Mouse (Mus musculus) stomach, postnatal 0 days (tissue): ENCODE data around the gene Scrg1. TPM values are rescaled to one million over a fixed set of nuclear protein-coding genes. Genes with fewer than 3 reads are reported as not detected.

Experiments
- ATAC-seq: fragments of 200-750 bp; cut with Nextera tagmentation; 2 replicates; pipeline ENCODE4 v1.8.0; 2017; ENCODE audit not compliant: low FRiP score, low TSS enrichment
- DNase-seq: peaks from one replicate; pipeline ENCODE4 v3.0.0-alpha.2; 2016; ENCODE audit warnings: low spot score
- H3K27ac ChIP-seq: fragments of 300-500 bp; sonication (generic); replicated peaks from 2 replicates; pipeline ENCODE4 v1.5.1; 2014; ENCODE audit warnings: mild to moderate bottlenecking, control low read depth
- H3K27me3 ChIP-seq: fragments of 300-500 bp; sonication (generic); 2 replicates; pipeline ENCODE4 v1.6.1; 2014; ENCODE audit warnings: low read length; ENCODE audit not compliant: control insufficient read depth, insufficient read depth
- H3K36me3 ChIP-seq: fragments of 300-500 bp; sonication (generic); 2 replicates; pipeline ENCODE4 v1.6.1; 2014; ENCODE audit warnings: low read length, mixed read lengths; ENCODE audit not compliant: control insufficient read depth, insufficient read depth
- H3K4me1 ChIP-seq: fragments of 300-500 bp; sonication (generic); replicated peaks from 2 replicates; pipeline ENCODE4 v1.6.1; 2014; ENCODE audit warnings: antibody characterized with exemption; ENCODE audit not compliant: control insufficient read depth, insufficient read depth
- H3K4me2 ChIP-seq: fragments of 300-500 bp; sonication (generic); replicated peaks from 2 replicates; pipeline ENCODE4 v1.6.1; 2014; ENCODE audit warnings: low read depth, mild to moderate bottlenecking, control low read depth, moderate library complexity
- H3K4me3 ChIP-seq: fragments of 300-500 bp; sonication (generic); 2 replicates; pipeline ENCODE4 v1.5.1; 2014; ENCODE audit warnings: low read depth, low read length, control low read depth
- H3K9ac ChIP-seq: fragments of 300-500 bp; sonication (generic); 2 replicates; pipeline ENCODE4 v1.6.1; 2014; ENCODE audit warnings: mild to moderate bottlenecking, low read length, control low read depth, mixed read lengths
- H3K9me3 ChIP-seq: fragments of 300-500 bp; sonication (generic); 2 replicates; pipeline ENCODE4 v1.6.1; 2016; ENCODE audit warnings: low read length; ENCODE audit not compliant: control insufficient read depth
- CTCF ChIP-seq: IDR thresholded peaks from 2 replicates; pipeline ENCODE4 v1.5.1; 2016; ENCODE audit warnings: antibody characterized with exemption, low read depth, mild to moderate bottlenecking, moderate library complexity
- EP300 ChIP-seq: optimal IDR thresholded peaks from 2 replicates; pipeline ENCODE3; 2016; ENCODE audit warnings: antibody characterized with exemption
- WGBS: fragments of 180-500 bp; shearing (Covaris S2); extraction: QIAGEN DNeasy Blood & Tissue Kit; methylation state at CpG from one replicate; pipeline ENCODE4 v1.1.7; 2014; 5-methylcytosine and 5-hydroxymethylcytosine counted together
- polyA plus RNA-seq: library from polyadenylated mRNA; unstranded; fragments of >200 nt; fragmentation: Nextera tagmentation; extraction: Ambion mirVana; gene quantifications from 2 replicates; pipeline ENCODE4 v1.2.1, GENCODE M21; 2015

Gene Scrg1
- 0.65 and 0.98 TPM in 2 replicates for polyA plus RNA-seq

DNA sequence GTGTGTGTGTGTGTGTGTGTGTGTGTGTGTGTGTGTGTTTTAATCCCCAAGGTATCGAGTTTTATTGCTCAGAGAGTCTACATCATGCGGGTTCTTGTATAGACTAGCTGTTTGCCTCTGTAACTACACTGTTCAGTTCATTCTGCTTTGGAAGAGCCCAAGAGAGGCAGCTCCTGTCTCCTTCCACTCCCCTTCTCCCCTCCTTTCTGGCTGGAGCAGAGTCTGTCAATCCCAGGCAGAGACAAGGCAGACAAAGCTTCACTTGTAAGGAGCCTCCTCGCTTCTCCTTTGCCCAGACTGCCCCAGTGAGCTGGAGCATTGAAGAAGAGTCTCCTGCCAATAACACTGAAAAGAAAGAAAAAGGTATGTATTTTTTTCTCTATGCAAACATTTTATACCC, at the start of gene Scrg1:
Scrg1 (plus strand) TSS at position 159 of the 400 bp plus-strand sequence.
- 83% methylated on average over 3 of the region's 3 CpGs for WGBS

DNA sequence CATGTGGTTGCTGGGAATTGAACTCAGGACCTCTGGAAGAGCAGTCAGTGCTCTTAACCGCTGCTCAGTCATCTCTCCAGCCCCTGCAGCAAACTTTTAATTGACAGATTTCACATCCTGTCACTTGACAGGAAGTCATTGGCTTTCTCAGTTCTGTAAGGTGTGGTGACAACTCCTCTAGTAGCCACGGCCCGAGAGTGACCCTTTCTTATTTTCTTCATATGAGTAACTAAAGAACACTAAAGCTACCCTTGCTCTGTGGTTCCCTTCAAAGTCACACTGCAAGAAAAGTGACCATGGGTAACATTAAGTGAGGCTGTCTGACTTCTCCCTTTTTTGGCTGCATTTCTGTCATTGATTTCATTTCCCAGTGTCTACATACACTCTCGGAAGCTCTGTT, 49.4 kb upstream of the Scrg1 start:
- TF ChIP-seq CTCF = no peak
- TF ChIP-seq EP300 = no peak
- H3K4me3 ChIP-seq = no peak overlapping the region
- ATAC-seq = no peak

More for the DNA sequence above, at the start of gene Scrg1:
- DNase-seq (no peak), ATAC-seq (no peak)
- no peak within 1 kb of the TSS for H3K4me3 ChIP-seq
- H3K36me3 ChIP-seq = no peaks in the 10 kb centered on the region
- no peaks in the 10 kb centered on the region for H3K9me3 ChIP-seq
- no peak within 1 kb of the TSS for H3K4me2 ChIP-seq
- TF ChIP-seq CTCF = no peak
- no peak for TF ChIP-seq EP300
- H3K9ac ChIP-seq = no peak within 1 kb of the TSS
- no peaks in the 10 kb centered on the region for H3K27me3 ChIP-seq
- no peaks in the 10 kb centered on the region for H3K4me1 ChIP-seq
- no peak within 1 kb of the TSS for H3K27ac ChIP-seq

DNA sequence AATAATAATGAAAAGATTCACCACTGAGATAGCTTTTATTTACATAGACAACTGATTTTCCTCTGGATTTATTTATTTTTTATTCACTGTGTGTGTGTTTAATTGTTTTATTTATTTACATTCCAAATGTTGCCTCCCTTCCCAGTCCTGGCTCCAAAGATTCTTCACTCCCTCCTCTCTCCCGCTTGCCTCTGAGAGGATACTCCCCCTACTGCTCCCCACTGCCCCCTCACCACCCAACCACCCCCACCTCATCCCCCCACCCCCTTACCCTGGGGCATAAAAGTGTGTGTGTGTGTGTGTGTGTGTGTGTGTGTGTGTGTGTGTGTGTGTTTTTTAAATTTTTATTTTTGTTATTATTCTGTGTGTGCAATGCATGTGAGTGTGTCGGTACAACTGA, 46.4 kb upstream of the Scrg1 start:
- no peak for DNase-seq
- Histone ChIP-seq H3K4me2 (no peak overlapping the region), H3K27ac (peak overlapping the region; percentile 45), H3K27me3 (no peaks in the 10 kb centered on the region), H3K36me3 (no peaks in the 10 kb centered on the region), H3K9ac (no peak overlapping the region), H3K4me1 (no peaks in the 10 kb centered on the region), H3K4me3 (no peak overlapping the region), H3K9me3 (no peaks in the 10 kb centered on the region)
- ATAC-seq = no peak
- TF ChIP-seq EP300 (no peak), CTCF (no peak)
- 53% methylated on average over 2 of the region's 2 CpGs for WGBS

More for the DNA sequence above, 49.4 kb upstream of the Scrg1 start:
- Histone ChIP-seq H3K4me1 (no peaks in the 10 kb centered on the region), H3K4me2 (no peak overlapping the region), H3K9ac (no peak overlapping the region), H3K9me3 (no peaks in the 10 kb centered on the region), H3K27ac (no peak overlapping the region), H3K36me3 (no peaks in the 10 kb centered on the region), H3K27me3 (no peaks in the 10 kb centered on the region)
- DNase-seq = no peak
- 82% methylated on average over 4 of the region's 4 CpGs for WGBS

DNA sequence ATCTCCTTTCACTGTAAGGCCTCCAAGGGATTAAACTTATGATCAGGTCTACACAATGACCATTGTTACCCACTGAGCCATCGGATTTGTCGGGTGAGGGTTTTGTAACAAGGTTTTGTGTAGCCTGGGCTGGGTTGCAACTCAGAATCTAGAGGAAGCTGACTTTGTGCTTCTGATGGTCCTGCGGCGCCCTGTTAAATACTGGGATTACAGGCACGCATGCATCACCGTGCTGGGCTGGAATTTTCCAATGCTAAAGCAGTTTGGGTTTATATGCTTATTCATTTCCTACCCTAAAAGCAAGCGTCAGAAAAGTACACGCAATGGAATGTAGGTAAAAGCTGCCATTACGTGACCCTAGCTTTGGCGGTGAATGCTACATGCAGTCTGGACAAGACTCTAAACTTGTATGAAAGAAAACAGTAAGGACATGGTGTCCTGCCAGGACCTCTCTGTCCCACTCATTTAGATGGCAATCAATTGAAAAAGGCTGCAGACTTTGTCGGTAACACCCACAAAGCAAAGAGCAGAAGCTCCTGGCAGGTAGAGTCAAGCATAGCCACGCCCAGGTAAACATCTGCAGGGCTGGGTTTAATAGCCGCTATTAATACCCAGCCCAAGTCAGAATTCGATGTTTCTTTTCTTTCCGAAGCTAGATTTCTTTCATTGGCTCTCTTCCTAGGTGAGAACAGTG, 45.8 kb upstream of the Scrg1 start:
- TF ChIP-seq CTCF = no peak
- TF ChIP-seq EP300 = peak; percentile 68
- Histone ChIP-seq H3K27me3 (no peaks in the 10 kb centered on the region), H3K4me1 (no peaks in the 10 kb centered on the region), H3K9ac (no peak overlapping the region), H3K36me3 (no peaks in the 10 kb centered on the region), H3K4me3 (peak overlapping the region; percentile 18; the same call in 1 of the 2 replicates), H3K4me2 (peak overlapping the region; percentile 44), H3K9me3 (no peaks in the 10 kb centered on the region), H3K27ac (peak overlapping the region; percentile 45)
- peak; percentile 59 for ATAC-seq
- 33% methylated on average over 15 of the region's 15 CpGs for WGBS
- DNase-seq = peak; percentile 35

- WGBS = 15% methylated on average over 16 of the region's 16 CpGs
- no peak overlapping the region for H3K9ac ChIP-seq
- peak overlapping the region; percentile 18; the same call in 1 of the 2 replicates for H3K4me3 ChIP-seq
- TF ChIP-seq EP300 (no peak), CTCF (no peak)
- H3K4me1 ChIP-seq = no peaks in the 10 kb centered on the region
- no peak for DNase-seq
- no peaks in the 10 kb centered on the region for H3K9me3 ChIP-seq
- peak overlapping the region; percentile 44 for H3K4me2 ChIP-seq
- 0 out of 2 replicates have a peak overlapping the region, but pooled peaks have one; percentile 18 for H3K27ac ChIP-seq
- no peaks in the 10 kb centered on the region for H3K27me3 ChIP-seq
- H3K36me3 ChIP-seq = no peaks in the 10 kb centered on the region
- ATAC-seq = no peak
Measured at GRCm38 (mm10) chr8:57410473-57410863, 45.3 kb upstream of the Scrg1 start.

DNA sequence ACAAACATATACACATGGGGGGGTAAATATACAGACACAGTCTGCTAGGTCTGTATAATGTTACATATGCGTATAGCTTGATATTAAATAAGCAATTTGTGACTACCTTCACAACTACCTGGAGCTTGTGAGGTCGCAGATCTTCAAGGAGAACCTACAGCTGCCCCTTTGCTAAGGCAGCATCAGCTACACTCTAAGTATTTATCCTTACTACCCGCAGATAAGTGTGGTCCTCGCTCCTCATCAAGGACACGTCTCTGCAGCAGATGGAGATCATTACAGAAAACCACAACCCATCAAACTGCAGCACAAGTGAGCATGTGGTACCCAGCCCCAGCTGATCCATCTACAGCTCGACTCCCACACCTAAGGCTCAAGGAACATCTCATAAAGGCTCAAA, 44.4 kb upstream of the Scrg1 start:
- no peaks in the 10 kb centered on the region for H3K4me1 ChIP-seq
- ATAC-seq = no peak
- 88% methylated on average over 6 of the region's 6 CpGs for WGBS

More for the DNA sequence above, 44.4 kb upstream of the Scrg1 start:
- Histone ChIP-seq H3K9me3 (no peaks in the 10 kb centered on the region), H3K9ac (no peak overlapping the region), H3K27ac (no peak overlapping the region), H3K27me3 (no peaks in the 10 kb centered on the region), H3K4me3 (no peak overlapping the region), H3K36me3 (no peaks in the 10 kb centered on the region), H3K4me2 (no peak overlapping the region)
- no peak for DNase-seq
- TF ChIP-seq EP300 = no peak
- no peak for TF ChIP-seq CTCF
